Mouse (Mus musculus): ENCODE results near the gene Pnpla6. TPM values are rescaled to one million over a fixed set of nuclear protein-coding genes. Genes with fewer than 3 reads are reported as not detected.
A peak's percentile ranks its signal among the peaks of the same experiment; 100 is the strongest.

Pnpla6 gene
- polyA plus RNA-seq (2017; shearing (Covaris generic)), result 10 to 100 TPM; 20.6 to 32.6 (median 27.7) TPM

DNA sequence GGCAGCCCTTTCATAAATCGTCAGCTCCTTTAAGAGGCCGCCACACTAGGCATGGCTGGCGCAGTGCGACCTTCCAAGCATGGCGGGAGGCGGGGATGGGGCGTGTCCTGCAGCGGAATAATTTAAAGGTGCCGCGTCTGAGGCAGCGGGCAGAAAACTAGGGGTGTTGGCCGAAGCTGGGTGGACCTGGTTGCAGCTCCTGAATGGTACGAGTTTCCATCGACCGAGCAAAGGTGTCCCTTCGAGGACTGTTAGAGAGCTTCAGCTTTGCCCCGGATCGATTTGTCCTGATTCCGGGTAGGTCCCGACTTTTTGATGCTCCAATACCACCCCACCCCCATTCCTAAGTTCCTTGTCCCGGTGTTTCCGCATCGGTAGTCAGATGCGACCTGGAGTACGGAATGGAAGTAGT, at the start of gene Pnpla6:
TSS of gene Pnpla6 (plus strand) at position 125 of the 412 bp plus-strand sequence.
- ATAC-seq, result peak; percentile 72

DNA sequence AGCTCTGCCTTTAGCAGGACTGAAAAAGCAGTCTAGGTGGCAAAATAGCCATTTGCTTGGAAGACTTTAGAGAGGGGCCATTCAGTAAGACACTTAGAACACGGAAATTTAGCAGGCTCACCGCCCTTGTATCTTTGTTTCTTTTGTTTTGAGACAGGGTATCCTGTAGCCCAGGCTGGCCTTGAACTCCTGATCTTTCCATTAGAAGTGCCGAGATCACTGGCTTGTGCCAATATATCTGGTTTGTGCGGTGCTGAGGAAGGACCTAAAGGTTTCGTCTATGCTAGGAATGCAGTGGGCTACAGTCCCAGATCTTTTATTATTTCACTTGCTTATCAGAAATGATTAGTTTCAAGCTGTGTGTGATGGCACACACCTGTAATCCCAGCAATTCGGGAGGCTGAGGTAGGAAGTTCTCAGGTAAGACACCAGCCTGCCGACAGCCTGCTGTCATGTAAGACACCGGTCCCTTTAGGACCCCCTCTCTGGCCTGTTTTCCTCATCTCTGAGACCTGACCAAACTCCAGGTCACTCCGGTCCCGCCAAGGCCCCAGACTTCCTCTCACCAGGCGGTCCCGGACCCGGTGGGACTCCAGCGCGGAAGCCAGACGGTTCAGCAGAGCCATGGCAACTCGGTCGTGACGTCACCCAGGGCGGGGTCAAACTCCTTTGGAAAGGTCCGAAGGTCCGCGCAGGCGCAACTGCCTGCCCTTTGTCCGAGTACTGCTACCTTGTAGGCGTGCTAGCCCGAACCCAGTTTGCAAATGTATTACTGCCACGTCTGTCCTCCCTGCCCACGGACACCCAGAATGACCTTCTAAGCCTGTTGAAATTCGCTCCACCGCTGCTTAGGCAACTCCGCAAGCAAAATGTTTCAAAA, 47.9 kb upstream of the Pnpla6 start, which contains the start of gene Pex11g:
TSS of gene Pex11g (minus strand) at position 675 of the 880 bp plus-strand sequence.
- peak; percentile 87 for ATAC-seq

DNA sequence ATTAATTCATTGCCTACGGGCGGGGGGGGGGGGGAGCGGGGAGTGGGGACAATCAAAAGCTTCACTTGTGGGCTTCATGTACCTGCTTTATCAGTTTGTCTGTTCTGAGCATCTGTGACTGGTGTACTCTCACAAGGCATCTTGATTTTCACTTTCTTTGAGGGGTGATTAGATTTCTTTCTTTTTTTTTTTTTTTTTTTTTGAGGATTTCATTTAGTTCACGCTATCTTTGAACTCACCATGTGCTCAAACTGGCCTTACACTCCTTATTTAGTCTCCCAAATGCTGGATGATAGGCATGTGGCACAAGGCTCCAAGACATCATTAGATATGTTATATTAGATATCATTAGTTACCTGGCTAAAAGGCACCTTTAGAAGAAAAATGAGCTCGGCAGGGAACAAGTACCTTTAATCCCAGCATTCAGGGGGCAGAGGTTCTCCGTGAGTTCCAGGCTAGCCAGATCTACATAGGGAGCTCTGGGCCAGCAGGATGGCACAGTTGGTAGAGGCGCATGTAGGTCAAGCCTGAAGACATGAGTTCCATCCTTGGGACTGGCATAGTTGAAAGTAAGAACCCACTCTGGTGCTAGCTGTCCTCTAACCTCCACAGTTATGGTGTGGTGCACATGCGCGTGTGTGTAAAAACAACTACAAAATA, 47.2 kb upstream of the Pnpla6 start:
- ATAC-seq, result no peak

DNA sequence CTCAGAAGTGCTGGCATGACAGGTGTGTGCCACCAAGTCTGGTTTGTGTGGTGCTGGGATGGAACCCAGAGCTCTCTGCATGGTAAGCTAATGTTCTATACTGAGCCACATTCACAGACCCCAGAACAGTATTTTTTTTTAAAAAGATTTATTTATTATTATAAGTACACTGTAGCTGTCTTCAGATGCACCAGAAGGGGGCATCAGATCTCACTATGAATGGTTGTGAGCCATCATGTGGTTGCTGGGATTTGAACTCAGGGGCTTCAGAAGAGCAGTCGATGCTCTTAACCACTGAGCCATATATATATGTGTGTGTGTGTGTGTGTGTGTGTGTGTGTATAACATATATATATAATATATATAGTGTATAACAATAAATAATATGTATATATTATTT, 46.3 kb upstream of the Pnpla6 start:
- ATAC-seq, result no peak

DNA sequence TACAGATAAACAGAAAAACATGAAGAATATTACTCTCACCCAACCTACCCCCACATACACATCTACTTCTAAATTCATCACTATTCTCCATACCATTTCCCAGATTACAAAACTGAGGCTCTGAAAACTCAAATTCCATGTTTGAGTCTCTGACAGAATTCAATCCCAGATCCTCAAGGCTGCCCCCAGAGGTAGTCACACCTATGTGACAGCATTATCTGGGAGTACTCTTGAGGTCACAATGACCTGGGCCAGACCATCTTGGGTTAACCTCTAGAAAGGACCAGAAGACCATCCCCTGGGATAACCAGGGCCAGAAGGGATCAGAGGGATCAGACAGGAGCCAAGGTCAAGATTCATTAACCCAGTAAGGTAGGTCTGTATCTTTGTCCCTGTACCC, 44.6 kb upstream of the Pnpla6 start, which contains the start of gene Tex45:
TSS of gene Tex45 (plus strand) at position 301 of the 400 bp plus-strand sequence.
- ATAC-seq, result no peak

DNA sequence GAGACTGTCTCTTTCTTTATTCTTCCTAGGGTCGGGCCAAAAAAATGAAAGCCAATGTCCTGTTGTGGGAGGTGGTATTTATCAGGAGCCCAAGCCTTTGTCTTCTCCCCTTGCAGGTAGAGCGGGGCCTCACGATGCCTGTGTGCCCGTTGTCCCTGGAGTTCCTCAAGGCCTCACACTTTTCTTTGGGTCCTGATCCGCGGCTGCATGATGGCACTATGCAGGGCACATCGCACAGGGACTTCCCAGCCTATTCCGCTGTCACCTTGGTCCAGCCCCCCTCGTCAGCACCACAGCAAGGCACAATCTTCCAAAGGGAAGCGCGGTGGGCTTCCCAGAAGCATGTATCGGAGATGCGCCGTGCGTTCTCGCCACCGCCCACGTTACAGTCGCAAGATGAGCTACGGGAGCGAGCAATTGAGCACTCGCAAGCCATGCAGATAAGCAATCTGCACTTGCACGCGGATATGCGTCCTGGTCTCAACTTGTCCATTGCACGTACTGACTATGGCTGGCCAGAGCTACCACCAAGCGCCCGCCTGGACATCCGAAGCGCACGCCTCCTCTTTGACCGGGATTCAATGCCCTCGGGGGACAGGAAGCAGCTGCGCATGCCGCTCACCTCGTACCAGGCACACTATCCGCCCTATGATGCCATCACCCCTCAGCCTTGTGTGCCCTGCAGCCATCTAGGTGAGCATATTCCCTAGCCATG, 39.3 kb upstream of the Pnpla6 start:
- ATAC-seq, result peak; percentile 41

DNA sequence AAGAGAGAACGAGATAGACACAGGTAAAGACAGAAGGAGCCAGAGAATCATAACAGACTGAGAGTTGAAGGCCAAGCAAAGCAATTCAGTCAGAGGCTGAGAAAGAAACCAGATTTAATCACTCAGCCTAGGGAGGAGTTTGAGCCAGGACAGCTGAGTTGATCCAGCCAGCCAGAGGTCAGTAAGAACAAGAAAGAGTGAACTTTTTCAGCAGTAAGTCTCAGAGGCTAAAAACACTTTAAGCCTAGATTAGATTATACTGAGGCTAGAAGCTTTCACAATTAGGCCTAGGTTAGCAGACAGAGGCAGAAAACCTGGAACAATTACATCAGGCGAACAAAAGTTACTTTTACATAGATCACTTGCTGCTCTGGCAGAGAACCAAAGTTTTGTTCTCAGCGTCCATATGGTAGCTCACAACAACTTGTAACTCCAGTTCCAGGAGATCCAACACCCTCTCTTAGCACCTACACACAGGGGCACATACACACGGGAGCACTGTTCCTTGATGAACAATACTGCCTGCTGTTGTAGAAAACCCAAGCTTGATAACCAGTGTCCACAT, 34.9 kb upstream of the Pnpla6 start:
- ATAC-seq, result no peak

DNA sequence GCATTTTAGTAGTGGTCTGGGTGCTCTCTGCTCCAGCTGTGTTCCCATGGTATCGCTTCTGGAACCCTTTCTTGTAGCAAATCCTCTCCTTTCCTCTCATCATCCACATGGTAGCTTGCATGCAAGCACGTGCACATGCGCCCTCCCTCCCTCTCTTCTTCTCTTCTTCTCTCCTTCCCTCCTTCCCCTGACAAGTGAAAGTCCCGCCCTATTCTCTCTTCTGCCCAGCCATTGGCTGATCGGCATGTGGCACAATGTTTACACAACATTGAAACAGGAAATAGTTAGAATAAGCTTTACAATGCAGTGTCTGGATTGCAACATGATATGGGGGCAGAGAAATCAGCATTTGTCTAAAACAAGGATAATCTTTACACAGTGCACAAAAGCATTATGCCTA, 33.6 kb upstream of the Pnpla6 start:
- no peak for ATAC-seq

DNA sequence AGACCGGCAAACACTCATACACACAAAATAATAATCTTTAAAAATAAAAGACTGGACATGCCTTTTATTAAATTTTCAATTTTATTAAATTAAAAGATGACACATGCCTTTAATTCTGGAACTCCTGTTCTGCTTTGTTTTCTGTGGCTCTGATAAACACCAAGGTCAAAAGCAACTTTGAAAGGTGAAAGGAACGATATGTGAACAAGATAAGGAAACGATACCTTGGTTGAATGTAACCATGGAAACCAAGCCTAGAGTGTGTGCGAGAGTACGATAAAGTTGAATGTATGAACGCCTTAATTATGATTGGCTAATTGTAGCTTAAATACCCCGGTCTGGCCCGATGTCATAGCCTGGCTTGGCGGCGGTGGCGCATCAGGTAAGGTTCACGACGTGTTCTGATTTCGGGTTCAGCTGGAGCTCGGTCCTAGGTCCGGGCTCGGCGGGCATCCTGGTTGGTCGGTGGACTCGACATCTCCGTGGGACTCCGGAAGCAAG, 32.9 kb upstream of the Pnpla6 start:
- ATAC-seq, result no peak

DNA sequence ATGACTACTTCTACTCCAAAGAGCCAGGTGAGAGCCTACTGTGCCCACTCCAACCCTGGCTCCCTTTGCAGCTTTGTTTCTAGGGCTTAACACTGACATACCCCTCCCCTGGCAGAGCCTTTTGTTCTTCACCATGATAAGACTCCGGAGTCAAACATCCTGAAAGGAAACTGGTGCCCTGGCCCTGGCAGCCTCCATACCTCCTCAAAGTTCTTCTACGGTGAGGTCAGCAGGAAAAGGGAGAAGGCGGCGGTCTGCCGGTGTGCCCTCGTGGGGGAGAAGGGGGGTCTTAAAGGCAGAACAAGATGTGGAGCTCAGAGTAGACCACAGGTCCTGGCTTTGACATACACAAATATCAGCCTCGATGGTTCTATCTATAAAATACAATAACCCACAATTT, 31.6 kb upstream of the Pnpla6 start:
- no peak for ATAC-seq

DNA sequence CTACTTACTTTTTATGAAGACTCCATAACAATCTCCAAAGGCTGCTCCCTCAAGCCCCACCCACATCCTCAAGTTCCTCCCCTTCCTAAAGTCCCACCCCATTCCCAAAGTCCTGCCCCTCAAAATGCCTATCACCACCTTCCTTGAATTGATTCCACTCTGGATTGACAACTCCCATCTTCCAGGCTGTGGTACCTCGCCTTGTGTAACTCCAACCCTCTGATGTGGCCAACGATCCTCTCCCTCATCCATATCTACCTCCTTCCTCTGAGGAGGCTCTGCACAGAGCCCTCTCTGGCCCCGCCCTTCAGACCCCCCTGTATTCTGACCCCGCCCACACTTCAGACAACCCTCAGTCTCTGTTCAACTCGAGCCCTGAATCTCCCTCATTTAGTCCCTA, 30.0 kb upstream of the Pnpla6 start:
- no peak for ATAC-seq

DNA sequence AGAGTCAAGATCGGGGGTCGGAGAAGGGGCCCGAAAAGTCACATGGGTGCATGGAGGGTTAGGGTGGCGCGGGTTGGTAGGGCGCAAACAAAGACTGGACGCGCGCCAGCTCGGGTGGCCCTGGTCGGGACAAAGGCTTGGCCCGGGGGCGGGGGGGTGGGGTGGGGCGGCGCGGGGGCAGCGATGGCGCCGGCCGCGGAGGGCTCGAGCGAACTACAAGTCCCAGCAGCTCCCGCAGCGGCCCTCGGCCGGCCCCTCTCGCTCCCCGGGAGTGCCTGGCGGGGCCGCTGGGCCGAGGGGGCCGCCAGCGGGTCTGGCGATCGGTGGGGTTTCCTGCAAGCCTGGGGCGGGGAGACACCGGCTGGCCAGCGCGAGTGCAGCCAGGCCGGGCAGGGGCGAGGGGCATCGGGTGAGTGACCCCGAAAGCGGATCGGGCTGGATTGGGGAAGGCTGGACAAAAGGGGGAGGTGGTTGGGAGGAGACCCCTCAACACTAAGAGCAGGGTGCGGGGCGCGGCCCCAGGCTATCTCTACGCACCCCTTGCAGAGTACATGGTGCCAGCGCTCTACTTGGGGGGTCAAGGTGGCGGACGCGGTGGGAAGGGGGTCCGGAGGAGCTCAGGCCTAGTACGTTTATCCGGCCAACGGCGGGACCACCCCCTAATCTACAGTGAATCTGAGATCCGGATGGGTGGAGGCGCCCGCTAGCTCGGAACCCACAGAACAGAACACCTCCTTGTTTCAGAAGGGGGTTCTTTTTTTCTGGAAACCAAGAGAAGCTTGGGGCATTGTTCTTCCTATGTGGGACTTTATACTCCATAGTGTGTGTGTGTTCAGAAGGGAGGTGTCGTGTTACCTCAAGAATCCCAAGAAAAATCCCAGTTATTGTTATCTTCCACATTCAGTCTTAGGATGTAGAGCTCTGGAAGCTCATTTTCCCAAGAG, 22.0 kb upstream of the Pnpla6 start, which contains the start of gene Zfp358:
TSS of gene Zfp358 (plus strand) at position 238 of the 944 bp plus-strand sequence.
- peak; percentile 71 for ATAC-seq

DNA sequence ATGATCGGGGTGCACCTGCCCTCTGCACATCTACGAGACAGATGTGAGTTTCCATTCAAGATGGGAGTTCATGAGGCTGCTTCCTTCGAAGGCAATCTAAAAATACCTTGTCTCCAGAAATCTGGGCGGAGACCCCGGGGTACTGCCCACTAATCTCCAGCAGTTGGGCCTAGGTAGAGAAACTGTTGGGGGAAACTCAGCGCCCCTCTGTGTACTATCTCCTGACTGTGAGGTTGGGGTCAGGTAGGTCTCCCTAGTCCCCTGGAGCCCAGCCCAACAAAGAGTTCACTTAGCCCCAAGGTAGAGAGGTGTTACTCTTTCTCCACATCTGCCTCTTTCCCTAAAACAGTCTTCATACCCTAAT, 21.4 kb upstream of the Pnpla6 start:
- ATAC-seq, result no peak

DNA sequence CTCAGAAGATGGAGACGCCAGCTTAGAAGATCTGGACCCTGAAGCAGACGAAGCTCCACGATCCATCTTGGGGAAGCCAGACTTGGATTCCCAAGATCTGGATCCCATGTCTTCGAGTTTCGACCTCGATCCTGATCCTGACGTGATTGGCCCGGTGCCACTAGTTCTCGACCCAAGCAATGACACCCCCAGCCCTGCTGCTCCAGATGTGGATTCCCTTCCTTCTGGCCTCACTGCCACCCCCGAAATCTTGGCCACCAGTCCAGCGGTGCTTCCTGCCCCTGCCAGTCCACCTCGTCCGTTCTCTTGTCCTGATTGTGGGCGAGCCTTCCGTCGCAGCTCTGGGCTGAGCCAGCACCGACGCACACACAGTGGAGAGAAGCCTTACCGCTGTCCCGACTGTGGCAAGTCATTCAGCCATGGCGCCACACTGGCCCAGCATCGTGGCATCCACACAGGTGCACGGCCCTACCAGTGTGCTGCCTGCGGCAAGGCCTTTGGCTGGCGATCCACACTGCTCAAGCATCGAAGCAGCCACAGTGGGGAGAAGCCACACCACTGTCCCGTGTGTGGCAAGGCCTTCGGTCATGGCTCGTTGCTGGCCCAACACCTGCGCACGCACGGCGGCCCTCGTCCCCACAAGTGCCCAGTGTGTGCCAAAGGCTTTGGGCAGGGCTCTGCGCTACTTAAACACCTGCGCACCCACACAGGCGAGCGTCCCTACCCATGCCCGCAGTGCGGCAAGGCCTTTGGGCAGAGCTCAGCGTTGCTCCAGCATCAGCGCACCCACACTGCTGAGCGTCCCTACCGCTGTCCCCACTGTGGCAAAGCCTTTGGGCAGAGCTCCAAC, 19.4 kb upstream of the Pnpla6 start:
- no peak for ATAC-seq

DNA sequence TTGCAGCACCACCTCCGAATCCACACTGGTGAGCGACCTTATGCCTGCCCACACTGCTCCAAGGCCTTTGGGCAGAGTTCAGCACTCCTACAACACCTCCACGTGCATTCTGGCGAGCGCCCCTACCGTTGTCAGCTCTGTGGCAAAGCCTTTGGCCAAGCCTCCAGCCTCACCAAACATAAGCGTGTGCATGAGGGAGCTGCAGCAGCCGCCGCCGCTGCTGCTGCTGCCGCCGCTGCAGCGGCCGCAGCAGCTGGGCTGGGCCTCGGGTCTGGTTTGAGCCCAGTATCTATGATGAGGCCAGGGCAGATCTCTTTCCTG, 18.8 kb upstream of the Pnpla6 start:
- no peak for ATAC-seq

DNA sequence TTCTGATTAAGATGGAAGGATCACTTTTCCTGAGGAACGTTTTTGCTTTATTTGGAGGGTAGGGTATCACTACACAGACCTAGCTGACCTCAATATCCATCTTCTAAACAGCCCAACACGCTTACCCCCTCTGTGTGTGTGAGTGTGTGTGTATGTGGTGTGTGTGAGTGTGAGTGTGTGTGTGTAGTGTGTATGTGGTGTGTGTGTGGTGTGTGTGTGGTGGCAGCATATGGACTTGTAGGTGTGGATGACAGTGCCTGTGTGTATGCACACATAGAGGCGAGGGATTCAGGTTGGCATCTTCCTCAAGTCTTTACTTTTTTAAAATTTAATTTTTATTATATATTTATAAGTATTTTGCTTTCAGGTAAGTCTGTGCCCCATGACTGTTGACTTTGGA, 16.6 kb upstream of the Pnpla6 start:
- ATAC-seq, result no peak

DNA sequence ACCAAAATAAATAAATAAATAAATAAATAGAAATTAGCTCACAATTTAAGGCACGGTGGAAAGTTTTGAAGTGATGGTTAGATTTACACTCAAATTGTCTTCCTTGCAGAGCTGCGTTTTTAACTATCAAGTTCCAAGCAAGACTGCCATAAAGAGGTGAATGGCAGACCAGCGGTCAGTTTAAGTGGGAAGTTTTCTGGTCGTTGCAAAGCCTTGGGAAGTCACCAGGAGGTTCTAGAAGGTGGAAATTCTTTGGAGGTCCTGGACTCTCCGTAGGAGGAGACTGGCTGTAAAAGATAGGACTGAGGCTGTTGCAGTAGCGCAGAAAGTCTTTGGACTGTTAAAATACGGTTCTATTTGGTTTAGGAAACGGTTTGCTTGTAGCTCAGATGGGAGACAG, 15.4 kb upstream of the Pnpla6 start:
- ATAC-seq, result no peak

DNA sequence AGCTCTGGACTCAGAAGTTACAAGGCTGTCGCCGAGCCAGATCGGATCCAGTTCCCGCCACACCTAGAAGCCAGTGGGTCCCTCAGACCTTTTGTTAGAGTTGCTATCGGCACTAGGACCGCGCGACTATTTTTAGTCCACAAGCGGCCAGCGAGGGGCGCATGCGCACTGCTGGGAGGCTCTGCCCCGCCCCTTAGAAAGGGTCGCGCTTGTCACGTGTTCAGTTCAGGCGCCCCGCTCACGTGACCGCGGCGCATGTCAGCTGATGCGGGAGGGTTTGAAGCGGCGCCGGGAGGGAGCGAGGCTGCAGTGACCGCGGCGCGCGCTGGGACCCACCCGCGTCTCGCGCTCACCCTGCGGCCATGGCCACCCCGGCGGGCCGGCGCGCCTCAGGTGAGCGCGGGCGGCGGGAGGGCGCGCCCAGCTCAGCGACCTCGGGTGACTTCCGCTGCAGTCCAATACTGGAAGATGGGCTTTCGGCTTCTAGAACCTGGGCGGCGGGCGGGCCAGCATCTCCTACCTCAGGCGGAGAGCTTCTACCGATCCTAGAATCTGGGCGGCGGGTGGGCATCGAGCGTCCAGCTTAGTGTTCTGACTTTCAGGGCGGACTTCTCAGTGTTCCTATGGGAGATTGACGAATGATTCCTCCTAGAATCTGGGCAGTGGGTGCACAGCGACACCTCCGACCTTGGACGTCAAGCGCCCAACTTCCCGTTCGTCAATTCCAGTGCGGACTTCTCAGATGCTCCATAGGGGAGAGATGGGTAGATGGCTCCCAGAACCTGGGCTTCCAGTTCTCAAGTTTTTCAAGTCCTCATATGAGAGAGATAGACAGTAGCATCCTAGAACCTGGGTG, 14.7 kb upstream of the Pnpla6 start, which contains the start of gene Mcoln1:
TSS of gene Mcoln1 (plus strand) at position 223 of the 856 bp plus-strand sequence.
- peak; percentile 86 for ATAC-seq

DNA sequence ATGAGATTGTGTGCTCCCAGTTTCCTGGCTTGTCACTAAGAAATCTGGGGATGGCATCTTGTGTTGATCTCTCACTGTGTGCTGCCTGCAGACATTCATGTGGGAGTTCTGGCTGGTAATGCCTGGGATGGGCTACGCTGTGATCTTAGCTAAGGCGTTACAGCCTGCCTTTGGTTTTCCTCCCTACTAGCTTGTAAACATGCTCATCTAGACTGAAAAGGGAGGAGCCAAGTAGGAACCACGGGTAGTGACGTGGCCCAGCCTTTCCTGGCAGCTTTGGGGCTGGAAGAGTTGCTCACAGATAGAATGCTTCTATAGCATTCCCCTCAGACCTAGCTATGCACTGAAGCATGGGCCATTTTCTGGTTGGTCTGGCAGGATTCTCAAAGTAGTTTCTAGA, 13.0 kb upstream of the Pnpla6 start:
- no peak for ATAC-seq

Data from inflammation-experienced regulatory T-cells, adult 6 months (primary cell).